Mouse (Mus musculus): ENCODE measurements at regions not wholly inside any gene's neighbourhood (a gene's known extent, or its start where the extent isn't known, plus 50 kb on each side); places are given as distances from the start of the nearest gene placed in this dataset.

GRCm38 (mm10) chr10:17527151-17527737 is 195.8 kb upstream of the Cited2 start:
- no peak for TF ChIP-seq CTCF (conservative IDR thresholded peaks at IDR 0.05; ENCODE audit: insufficient read depth, insufficient read length, low read depth, low read length)
- no peak for TF ChIP-seq POLR2A (IDR thresholded peaks at IDR 0.05; ENCODE audit: low read depth, low read length)

All from kidney, adult 2 months (tissue).